Mouse (Mus musculus) heart, embryonic 11.5 days (tissue): Measurements from ENCODE around the gene Pde4dip. TPM values are rescaled to one million over a fixed set of nuclear protein-coding genes. Genes with fewer than 3 reads are reported as not detected.

Source experiments
- ATAC-seq: fragments of 200-750 bp; cut with Nextera tagmentation; replicated peaks from 2 replicates; pipeline ENCODE4 v1.8.0; 2017; ENCODE audit warnings: moderate library complexity; ENCODE audit not compliant: insufficient number of reproducible peaks, low FRiP score, low TSS enrichment
- H3K27ac ChIP-seq: fragments of 300-500 bp; sonication (generic); 2 replicates; pipeline ENCODE4 v1.5.1; 2014; ENCODE audit warnings: mild to moderate bottlenecking, low read depth, low read length
- H3K27me3 ChIP-seq: fragments of 300-500 bp; sonication (generic); 2 replicates; pipeline ENCODE4 v1.6.1; 2014; ENCODE audit warnings: mild to moderate bottlenecking, low read length, mixed read lengths; ENCODE audit not compliant: control insufficient read depth, insufficient read depth
- H3K36me3 ChIP-seq: fragments of 300-500 bp; sonication (generic); 2 replicates; pipeline ENCODE4 v1.6.1; 2014; ENCODE audit warnings: mild to moderate bottlenecking, low read length, moderate library complexity, mixed read lengths; ENCODE audit not compliant: control insufficient read depth, insufficient read depth
- H3K4me1 ChIP-seq: fragments of 300-500 bp; sonication (generic); 2 replicates; pipeline ENCODE4 v1.6.1; 2014; ENCODE audit warnings: low read length; ENCODE audit not compliant: control insufficient read depth, insufficient read depth
- H3K4me2 ChIP-seq: fragments of 300-500 bp; sonication (generic); 2 replicates; pipeline ENCODE4 v1.6.1; 2014; ENCODE audit warnings: mild to moderate bottlenecking, moderate library complexity
- H3K4me3 ChIP-seq: fragments of 300-500 bp; sonication (generic); 2 replicates; pipeline ENCODE4 v1.5.1; 2014; ENCODE audit warnings: low read depth, low read length
- H3K9ac ChIP-seq: fragments of 300-500 bp; sonication (generic); 2 replicates; pipeline ENCODE4 v1.6.1; 2014; ENCODE audit warnings: mild to moderate bottlenecking, low read depth, low read length, moderate library complexity
- H3K9me3 ChIP-seq: fragments of 300-500 bp; sonication (generic); replicated peaks from 2 replicates; pipeline ENCODE4 v1.6.1; 2016; ENCODE audit warnings: low read length; ENCODE audit not compliant: control insufficient read depth
- WGBS: fragments of 180-500 bp; shearing (Covaris S2); extraction: QIAGEN DNeasy Blood & Tissue Kit; methylation state at CpG from one replicate; pipeline ENCODE4 v1.1.7; 2014; ENCODE audit not compliant: insufficient replicate concordance; 5-methylcytosine and 5-hydroxymethylcytosine counted together
- polyA plus RNA-seq: library from polyadenylated mRNA; unstranded; fragments of >200 nt; fragmentation: Nextera tagmentation; extraction: Ambion mirVana; gene quantifications from 2 replicates; pipeline ENCODE4 v1.2.1, GENCODE M21; 2014

Gene Pde4dip
- polyA plus RNA-seq, 1 experiment from 2014 or later: 69.8 TPM

DNA sequence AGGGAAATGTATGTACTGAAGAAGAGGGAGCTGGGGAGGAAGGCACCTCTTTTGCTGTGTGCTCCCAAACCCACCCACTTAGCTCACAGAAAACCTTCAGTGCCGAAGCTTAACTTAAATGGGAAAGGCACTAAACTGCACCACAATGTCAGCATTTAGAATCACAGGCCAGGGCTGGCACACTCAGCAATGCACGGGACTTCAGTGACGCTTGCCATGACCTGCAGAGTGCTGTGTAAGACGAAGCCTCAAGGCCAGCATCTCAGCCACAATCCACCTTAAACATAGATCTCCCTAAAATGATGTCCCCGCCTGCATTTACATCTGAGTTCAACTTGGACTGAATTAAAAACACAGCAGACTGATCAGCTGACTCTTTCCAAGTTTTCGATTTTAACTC lies 91.1 kb downstream of the Pde4dip start:
- Histone ChIP-seq H3K27me3 (no peaks in the 10 kb centered on the region), H3K27ac (peak overlapping the region; percentile 35; the same call in 1 of the 2 replicates), H3K4me1 (peaks cover 48% of the 10 kb centered on the region), H3K9ac (no peak overlapping the region), H3K4me2 (no peak overlapping the region), H3K9me3 (no peaks in the 10 kb centered on the region), H3K36me3 (no peaks in the 10 kb centered on the region), H3K4me3 (no peak overlapping the region)
- WGBS: 49% methylated on average over 6 of the region's 6 CpGs
- no peak for ATAC-seq

DNA sequence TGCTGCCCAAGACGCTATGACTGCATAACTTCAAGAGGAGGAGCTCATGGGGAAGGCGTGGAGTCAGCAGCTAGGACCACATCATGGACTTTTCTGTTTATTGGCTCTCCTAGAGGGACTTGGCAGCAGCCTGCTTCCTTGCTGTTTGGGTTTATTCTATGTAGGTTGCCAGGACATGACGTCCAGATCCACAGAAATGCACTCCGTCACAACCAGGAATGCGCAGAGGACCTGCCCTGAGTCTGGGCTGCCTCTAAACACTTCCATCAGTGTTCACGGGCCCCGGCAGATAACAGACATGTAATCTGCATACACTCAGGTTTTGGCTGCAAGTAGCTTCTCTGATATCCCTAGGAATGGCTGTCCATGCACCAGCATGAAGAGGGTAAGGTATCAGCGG lies 94.5 kb downstream of the Pde4dip start:
- Histone ChIP-seq H3K9ac (no peak overlapping the region), H3K4me3 (no peak overlapping the region), H3K4me2 (no peak overlapping the region), H3K4me1 (peaks cover 30% of the 10 kb centered on the region), H3K27me3 (no peaks in the 10 kb centered on the region), H3K27ac (no peak overlapping the region), H3K36me3 (peaks cover 12% of the 10 kb centered on the region; the same call in 1 of the 2 replicates), H3K9me3 (no peaks in the 10 kb centered on the region)
- 50% methylated on average over 8 of the region's 8 CpGs for WGBS
- no peak for ATAC-seq

DNA sequence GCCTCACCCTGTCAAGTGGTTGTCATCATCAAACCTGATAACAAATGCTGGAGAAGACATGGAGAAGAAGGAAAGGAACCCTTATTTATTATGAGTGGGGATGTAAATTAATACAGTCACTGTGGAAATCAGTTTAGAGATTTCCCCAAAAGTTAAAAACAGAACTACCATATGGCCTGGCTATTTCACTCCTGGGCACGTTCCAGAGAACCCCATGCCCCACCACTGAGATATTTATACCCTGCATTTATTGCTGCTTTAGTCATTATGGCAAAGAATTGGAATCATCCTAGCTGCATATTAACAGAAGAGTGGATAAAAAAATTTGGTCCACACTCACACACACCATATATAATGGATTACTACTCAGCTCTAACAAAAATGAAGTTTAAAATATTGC lies 98.4 kb downstream of the Pde4dip start:
- WGBS: 75% methylated on average over 1 of the region's 1 CpGs
- H3K4me2 ChIP-seq: no peak overlapping the region
- H3K9ac ChIP-seq: no peak overlapping the region
- no peaks in the 10 kb centered on the region for H3K27me3 ChIP-seq
- H3K4me3 ChIP-seq: no peak overlapping the region
- no peak overlapping the region for H3K27ac ChIP-seq
- H3K9me3 ChIP-seq: no peaks in the 10 kb centered on the region
- ATAC-seq: no peak
- H3K4me1 ChIP-seq: peaks cover 5% of the 10 kb centered on the region; the same call in 1 of the 2 replicates
- peaks cover 12% of the 10 kb centered on the region; the same call in 1 of the 2 replicates for H3K36me3 ChIP-seq

DNA sequence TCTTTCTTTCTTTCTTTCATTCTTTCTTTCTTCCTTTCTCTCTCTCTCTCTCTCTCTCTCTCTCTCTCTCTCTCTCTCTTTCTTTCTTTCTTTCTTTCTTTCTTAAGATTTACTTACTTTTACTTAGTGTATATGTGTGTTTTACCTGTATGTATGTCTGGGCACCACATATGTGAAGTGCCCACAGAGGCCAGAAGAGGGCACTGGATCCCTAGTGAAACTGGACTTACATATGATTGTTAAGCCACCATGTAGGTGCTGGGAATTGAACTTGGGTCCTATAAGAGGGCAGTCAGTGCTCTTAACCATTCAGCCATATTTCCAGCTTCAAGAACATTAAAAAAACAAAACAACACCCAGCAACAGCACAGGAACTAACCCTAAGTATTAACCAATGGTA lies 99.2 kb downstream of the Pde4dip start:
- Histone ChIP-seq H3K27ac (no peak overlapping the region), H3K4me2 (no peak overlapping the region), H3K27me3 (no peaks in the 10 kb centered on the region), H3K4me1 (peaks cover 5% of the 10 kb centered on the region; the same call in 1 of the 2 replicates), H3K4me3 (no peak overlapping the region), H3K9ac (no peak overlapping the region), H3K36me3 (peaks cover 12% of the 10 kb centered on the region; the same call in 1 of the 2 replicates), H3K9me3 (no peaks in the 10 kb centered on the region)
- ATAC-seq: no peak

DNA sequence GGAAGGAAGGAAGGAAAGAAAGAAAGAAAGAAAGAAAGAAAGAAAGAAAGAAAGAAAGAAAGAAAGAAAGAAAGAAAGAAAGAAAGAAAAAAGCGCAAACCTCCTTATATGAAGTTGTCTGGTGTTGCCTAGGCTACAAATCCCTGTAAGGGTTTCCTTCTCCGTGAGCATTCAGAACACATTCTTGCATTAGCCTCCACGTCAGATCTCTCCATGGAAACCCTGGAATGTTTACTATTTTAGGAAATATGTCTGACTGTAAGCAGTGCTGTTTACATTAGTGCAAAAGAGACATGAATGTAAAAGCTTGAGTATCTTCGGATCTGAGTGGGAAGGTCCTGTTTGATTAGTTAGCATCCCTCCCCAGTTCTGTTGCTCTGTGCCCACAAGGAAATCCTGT lies 112.3 kb downstream of the Pde4dip start:
- Histone ChIP-seq H3K36me3 (no peaks in the 10 kb centered on the region), H3K27ac (no peak overlapping the region), H3K9me3 (no peaks in the 10 kb centered on the region), H3K27me3 (no peaks in the 10 kb centered on the region), H3K4me3 (no peak overlapping the region), H3K4me2 (no peak overlapping the region), H3K4me1 (peaks cover 2% of the 10 kb centered on the region; the same call in 1 of the 2 replicates), H3K9ac (no peak overlapping the region)
- WGBS: 40% methylated on average over 4 of the region's 4 CpGs
- ATAC-seq: no peak

DNA sequence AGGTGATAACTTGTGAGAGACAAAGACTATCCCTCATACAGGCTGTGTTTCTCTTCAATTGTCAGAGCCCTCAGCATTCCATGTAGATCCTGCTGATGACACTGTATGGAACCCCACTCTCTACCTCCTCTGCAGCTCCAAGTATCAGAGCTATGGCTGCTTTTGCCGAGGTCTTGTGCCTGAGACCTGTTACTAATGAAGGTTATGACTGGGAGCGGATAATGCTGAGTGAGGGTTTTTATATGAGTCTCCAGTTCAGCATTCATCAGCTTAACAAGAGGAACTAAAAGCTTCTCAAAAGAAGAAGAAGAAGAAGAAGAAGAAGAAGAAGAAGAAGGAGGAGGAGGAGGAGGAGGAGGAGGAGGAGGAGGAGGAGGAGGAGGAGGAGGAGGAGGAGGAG lies 112.8 kb downstream of the Pde4dip start:
- 70% methylated on average over 2 of the region's 2 CpGs for WGBS
- no peak overlapping the region for H3K27ac ChIP-seq
- H3K9ac ChIP-seq: no peak overlapping the region
- H3K9me3 ChIP-seq: no peaks in the 10 kb centered on the region
- no peaks in the 10 kb centered on the region for H3K27me3 ChIP-seq
- H3K4me1 ChIP-seq: peaks cover 2% of the 10 kb centered on the region; the same call in 1 of the 2 replicates
- H3K36me3 ChIP-seq: no peaks in the 10 kb centered on the region
- no peak for ATAC-seq
- no peak overlapping the region for H3K4me2 ChIP-seq
- no peak overlapping the region for H3K4me3 ChIP-seq

DNA sequence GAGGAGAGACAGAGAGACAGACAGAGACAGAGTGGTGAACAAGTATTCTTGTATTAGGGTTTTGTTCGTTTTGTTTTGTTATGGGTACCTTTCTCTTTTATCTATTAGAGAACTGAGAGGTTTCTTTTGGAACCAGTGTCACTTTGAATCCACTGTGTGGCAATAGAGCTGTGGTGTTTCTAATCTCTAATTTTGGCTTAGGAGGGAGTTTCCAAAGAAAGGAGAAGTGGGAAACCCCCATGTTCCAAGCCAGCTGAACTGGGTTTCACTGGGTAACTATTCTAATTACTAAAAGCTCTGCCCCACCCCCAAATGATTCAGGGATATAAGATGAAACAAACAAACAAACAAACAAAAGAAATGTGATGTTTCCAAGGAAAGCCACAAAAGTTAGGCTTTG lies 113.6 kb downstream of the Pde4dip start:
- Histone ChIP-seq H3K36me3 (no peaks in the 10 kb centered on the region), H3K4me3 (no peak overlapping the region), H3K4me2 (no peak overlapping the region), H3K27ac (no peak overlapping the region), H3K4me1 (peaks cover 2% of the 10 kb centered on the region; the same call in 1 of the 2 replicates), H3K27me3 (no peaks in the 10 kb centered on the region), H3K9me3 (no peaks in the 10 kb centered on the region), H3K9ac (no peak overlapping the region)
- 70% methylated on average over 1 of the region's 1 CpGs for WGBS
- no peak for ATAC-seq

DNA sequence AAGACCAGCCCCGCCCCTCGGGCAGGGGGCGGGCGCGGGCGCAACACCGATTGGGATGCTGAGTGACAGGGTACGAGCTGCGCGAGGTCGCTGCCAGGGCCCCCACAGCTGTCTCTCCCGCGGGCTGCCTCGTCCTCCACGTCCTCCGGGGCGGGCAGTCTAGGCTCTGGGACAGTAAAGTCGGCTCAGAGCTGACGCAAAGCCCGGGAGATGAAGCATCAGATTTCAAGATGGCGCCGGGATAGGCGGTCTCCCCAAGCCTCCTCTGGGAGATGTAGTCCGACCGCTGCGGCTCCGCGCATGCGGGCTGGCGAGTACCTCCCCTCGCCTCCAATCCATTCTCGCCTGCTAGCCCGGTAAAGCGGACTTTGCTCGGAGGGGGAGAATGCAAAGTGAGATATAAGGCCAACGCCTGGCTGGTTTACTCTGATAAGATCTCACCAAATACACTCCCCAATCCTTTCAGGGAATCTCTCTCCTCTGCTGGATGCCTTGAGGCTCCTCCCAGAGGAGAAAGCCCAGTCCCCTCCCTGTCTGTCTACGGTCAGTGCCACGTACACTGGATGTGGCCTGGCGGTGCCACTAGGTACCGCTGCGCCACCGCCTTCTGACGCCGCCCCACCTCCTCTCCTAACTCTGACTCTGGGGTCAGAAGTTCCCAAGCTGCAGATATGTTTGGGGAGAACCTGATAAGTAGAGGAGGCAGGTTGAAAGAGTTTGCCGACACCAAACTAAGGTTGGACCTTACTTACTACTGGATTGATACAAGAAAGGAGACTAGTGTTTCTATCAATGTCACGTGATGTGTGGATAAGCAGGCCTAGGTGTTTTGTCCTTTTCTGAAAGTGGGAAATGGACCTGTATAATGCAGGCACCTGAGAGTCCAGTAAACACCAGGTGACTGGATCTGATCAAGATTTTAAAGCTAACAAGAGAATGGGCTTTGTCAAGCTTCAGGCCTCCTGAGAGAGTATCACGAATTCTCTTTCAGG lies 120.4 kb downstream of the Pde4dip start:
- H3K4me3 ChIP-seq: peak overlapping the region; percentile 70

More for the DNA sequence above, 120.4 kb downstream of the Pde4dip start:
- Histone ChIP-seq H3K9ac (peak overlapping the region; percentile 78; the same call in 1 of the 2 replicates), H3K36me3 (no peaks in the 10 kb centered on the region), H3K27me3 (no peaks in the 10 kb centered on the region), H3K27ac (peak overlapping the region; percentile 85), H3K4me2 (peak overlapping the region; percentile 80), H3K9me3 (no peaks in the 10 kb centered on the region), H3K4me1 (peaks cover 17% of the 10 kb centered on the region)
- peak; percentile 97 for ATAC-seq
- WGBS: 3% methylated on average over 47 of the region's 47 CpGs
